Mouse (Mus musculus) embryonic facial prominence, embryonic 15.5 days (tissue): Measurements from ENCODE around the gene Chst14. TPM values are rescaled to one million over a fixed set of nuclear protein-coding genes. Genes with fewer than 3 reads are reported as not detected.

Experiments
- ATAC-seq: fragments of 200-750 bp; cut with Nextera tagmentation; 2 replicates; pipeline ENCODE4 v1.8.0; 2017; ENCODE audit warnings: low read depth, moderate TSS enrichment; ENCODE audit not compliant: insufficient number of reproducible peaks, low FRiP score, low TSS enrichment
- H3K27ac ChIP-seq: fragments of 300-500 bp; sonication (generic); replicated peaks from 2 replicates; pipeline ENCODE4 v1.5.1; 2015; ENCODE audit warnings: mild to moderate bottlenecking, inconsistent platforms
- H3K27me3 ChIP-seq: fragments of 300-500 bp; sonication (generic); 2 replicates; pipeline ENCODE4 v1.6.1; 2015; ENCODE audit warnings: inconsistent platforms
- H3K36me3 ChIP-seq: fragments of 300-500 bp; sonication (generic); 2 replicates; pipeline ENCODE4 v1.6.1; 2015; ENCODE audit warnings: mild to moderate bottlenecking, inconsistent platforms
- H3K4me1 ChIP-seq: fragments of 300-500 bp; sonication (generic); 2 replicates; pipeline ENCODE4 v1.6.1; 2015; ENCODE audit warnings: inconsistent platforms
- H3K4me2 ChIP-seq: fragments of 300-500 bp; sonication (generic); replicated peaks from 2 replicates; pipeline ENCODE4 v1.6.1; 2015; ENCODE audit warnings: mild to moderate bottlenecking, inconsistent platforms
- H3K4me3 ChIP-seq: fragments of 300-500 bp; sonication (generic); replicated peaks from 2 replicates; pipeline ENCODE4 v1.5.1; 2015; ENCODE audit warnings: mild to moderate bottlenecking, inconsistent platforms
- H3K9ac ChIP-seq: fragments of 300-500 bp; sonication (generic); 2 replicates; pipeline ENCODE4 v1.6.1; 2015; ENCODE audit warnings: inconsistent platforms
- H3K9me3 ChIP-seq: fragments of 300-500 bp; sonication (generic); replicated peaks from 2 replicates; pipeline ENCODE4 v1.6.1; 2016; ENCODE audit warnings: inconsistent platforms
- WGBS: fragments of 180-500 bp; shearing (Covaris S2); methylation state at CpG from one replicate; pipeline ENCODE4 v1.1.7; 2015; 5-methylcytosine and 5-hydroxymethylcytosine counted together
- polyA plus RNA-seq: library from polyadenylated mRNA; unstranded; fragments of >200 nt; fragmentation: Nextera tagmentation; extraction: Ambion mirVana; gene quantifications from 2 replicates; pipeline ENCODE4 v1.2.1, GENCODE M21; 2015

Gene Chst14
- polyA plus RNA-seq, 1 experiment from 2014 or later: 50.4 TPM

DNA sequence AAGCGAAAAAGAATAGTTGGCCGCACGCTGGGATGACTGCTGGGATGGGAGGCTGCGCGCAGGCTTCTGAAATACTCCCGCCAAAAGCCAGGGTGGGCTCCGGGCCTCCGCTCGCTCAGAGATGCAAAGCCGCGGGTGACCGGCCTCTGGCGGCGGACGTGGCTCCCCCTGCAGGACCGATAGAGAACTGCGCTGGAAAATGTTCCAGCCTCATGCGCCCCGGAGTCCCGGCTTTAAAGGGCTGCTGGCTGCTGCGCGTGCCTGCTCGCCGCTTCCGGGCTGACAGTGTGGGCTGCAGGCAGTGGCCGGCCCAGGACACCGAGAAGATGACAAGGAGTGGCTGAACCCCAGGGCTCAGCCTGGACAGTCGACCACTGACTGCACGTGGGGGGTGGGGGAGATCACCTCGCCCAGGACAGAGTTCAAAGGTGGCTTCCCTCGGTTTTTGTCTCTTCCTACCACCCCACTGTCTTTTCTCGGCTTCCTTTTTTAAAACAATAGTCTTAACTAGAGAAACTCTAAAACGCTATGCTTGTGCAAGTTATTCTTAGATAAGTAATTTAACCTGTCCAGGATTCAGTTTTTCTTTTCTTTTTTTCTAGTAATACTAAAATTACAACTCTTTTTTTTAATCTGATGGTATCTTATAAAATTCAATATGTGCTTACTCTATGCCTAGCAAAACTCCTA, 46.5 kb downstream of the Chst14 start:
- Histone ChIP-seq H3K36me3 (no peaks in the 10 kb centered on the region), H3K9ac (0 out of 2 replicates have a peak overlapping the region, but pooled peaks have one; percentile 18), H3K9me3 (no peaks in the 10 kb centered on the region), H3K4me1 (peaks cover 10% of the 10 kb centered on the region), H3K4me3 (peak overlapping the region; percentile 42), H3K27me3 (peaks cover 33% of the 10 kb centered on the region), H3K4me2 (peak overlapping the region; percentile 73), H3K27ac (no peak overlapping the region)
- WGBS: 1% methylated on average over 33 of the region's 33 CpGs
- ATAC-seq: peak; percentile 58

GRCm38 (mm10) chr2:118975855-118976254, 49.6 kb downstream of the Chst14 start:
- no peak; the same call in 1 of the 2 replicates for ATAC-seq
- Histone ChIP-seq H3K9me3 (no peaks in the 10 kb centered on the region), H3K4me1 (peaks cover 10% of the 10 kb centered on the region), H3K4me3 (peak overlapping the region; percentile 54), H3K4me2 (peak overlapping the region; percentile 84), H3K27me3 (peaks cover 29% of the 10 kb centered on the region), H3K9ac (0 out of 2 replicates have a peak overlapping the region, but pooled peaks have one; percentile 29), H3K36me3 (no peaks in the 10 kb centered on the region), H3K27ac (no peak overlapping the region)
- 1% methylated on average over 15 of the region's 15 CpGs for WGBS

DNA sequence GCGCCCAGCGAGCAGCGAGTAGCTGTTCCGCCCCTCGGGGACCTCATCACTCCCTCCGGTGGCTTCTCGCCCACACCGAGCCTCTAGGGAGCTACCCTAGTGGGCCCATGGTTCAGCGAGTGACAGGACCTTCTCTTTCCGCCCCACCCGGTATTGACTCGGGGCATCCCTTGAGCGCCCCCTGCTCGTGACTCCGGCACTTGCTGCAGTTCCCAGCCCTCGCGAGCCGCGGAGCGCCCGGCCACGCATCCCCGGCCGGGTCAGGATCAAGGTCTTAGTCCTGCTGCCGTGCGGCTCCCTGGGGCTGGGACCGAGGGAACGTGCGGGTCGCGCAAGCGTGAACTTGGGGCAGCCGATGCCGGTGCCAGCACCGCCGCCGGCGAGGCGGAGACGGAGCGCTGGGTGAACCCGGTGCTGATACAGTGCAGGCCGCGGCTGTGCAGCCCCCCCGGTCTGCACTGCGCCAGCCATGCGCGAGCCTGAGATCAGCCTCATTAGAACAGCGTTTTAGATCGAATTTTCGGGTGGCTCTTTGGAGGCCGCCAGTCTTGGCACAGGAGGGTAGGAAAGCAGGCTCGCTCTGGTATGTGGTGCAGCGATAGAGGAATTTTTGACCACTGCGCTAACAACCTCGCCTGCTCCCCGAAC, 50.1 kb downstream of the Chst14 start:
- Histone ChIP-seq H3K4me2 (peak overlapping the region; percentile 84), H3K27me3 (peaks cover 29% of the 10 kb centered on the region), H3K36me3 (no peaks in the 10 kb centered on the region), H3K4me1 (peaks cover 10% of the 10 kb centered on the region), H3K4me3 (peak overlapping the region; percentile 54), H3K27ac (no peak overlapping the region), H3K9ac (peak overlapping the region; percentile 29), H3K9me3 (no peaks in the 10 kb centered on the region)
- peak; percentile 84 for ATAC-seq
- WGBS: 2% methylated on average over 57 of the region's 57 CpGs

- peaks cover 29% of the 10 kb centered on the region for H3K27me3 ChIP-seq
- no peak overlapping the region for H3K9ac ChIP-seq
Observed at GRCm38 (mm10) chr2:118976941-118977340, 50.6 kb downstream of the Chst14 start.

GRCm38 (mm10) chr2:118978064-118978463, 51.8 kb downstream of the Chst14 start:
- Histone ChIP-seq H3K9me3 (no peaks in the 10 kb centered on the region), H3K36me3 (no peaks in the 10 kb centered on the region), H3K27me3 (peaks cover 29% of the 10 kb centered on the region), H3K27ac (no peak overlapping the region), H3K4me3 (no peak overlapping the region), H3K4me1 (peaks cover 6% of the 10 kb centered on the region; the same call in 1 of the 2 replicates), H3K4me2 (no peak overlapping the region), H3K9ac (no peak overlapping the region)
- no peak for ATAC-seq
- WGBS: 33% methylated on average over 6 of the region's 6 CpGs

More at GRCm38 (mm10) chr2:118976941-118977340, 50.6 kb downstream of the Chst14 start:
- ATAC-seq: no peak
- H3K27ac ChIP-seq: no peak overlapping the region
- WGBS: 16% methylated on average over 5 of the region's 5 CpGs
- peak overlapping the region; percentile 84 for H3K4me2 ChIP-seq
- peaks cover 10% of the 10 kb centered on the region for H3K4me1 ChIP-seq
- no peaks in the 10 kb centered on the region for H3K36me3 ChIP-seq
- no peaks in the 10 kb centered on the region for H3K9me3 ChIP-seq
- peak overlapping the region; percentile 54 for H3K4me3 ChIP-seq

Other genes with a start within 250 kb of the Chst14 start
- gene Ankrd63, start 222.5 kb upstream of the Chst14 start, polyA plus RNA-seq: 0.11 and 0.19 TPM in 2 replicates
- 0.75 and 1.1 TPM in 2 replicates for gene Plcb2, start 198.1 kb upstream of the Chst14 start, polyA plus RNA-seq
- 15.9 and 16.9 TPM in 2 replicates for gene Inafm2, start 180.7 kb upstream of the Chst14 start, polyA plus RNA-seq
- 2.0 and 2.4 TPM in 2 replicates for gene Ccdc9b, start 163.8 kb upstream of the Chst14 start, polyA plus RNA-seq
- gene Phgr1, start 153.7 kb upstream of the Chst14 start, polyA plus RNA-seq: 1.7 and 4.2 TPM in 2 replicates
- gene Disp2, start 146.8 kb upstream of the Chst14 start, polyA plus RNA-seq: 0.37 and 0.68 TPM in 2 replicates
- 75.3 and 80.0 TPM in 2 replicates for gene Knstrn, start 112.5 kb upstream of the Chst14 start, polyA plus RNA-seq
- 65.9 and 69.2 TPM in 2 replicates for gene Ivd, start 64.5 kb upstream of the Chst14 start, polyA plus RNA-seq
- gene Bahd1, start 26.1 kb upstream of the Chst14 start, polyA plus RNA-seq: 5.9 and 7.0 TPM in 2 replicates
- 25.7 and 26.5 TPM in 2 replicates for gene Ccdc32, start 102.9 kb downstream of the Chst14 start, polyA plus RNA-seq
- gene Rpusd2, start 108.3 kb downstream of the Chst14 start, polyA plus RNA-seq: 4.0 and 4.6 TPM in 2 replicates
- gene Knl1, start 120.6 kb downstream of the Chst14 start, polyA plus RNA-seq: 39.7 and 40.5 TPM in 2 replicates
- 36.3 and 37.2 TPM in 2 replicates for gene Rad51, start 186.3 kb downstream of the Chst14 start, polyA plus RNA-seq
- 40.2 and 41.0 TPM in 2 replicates for gene Rmdn3, start 230.5 kb downstream of the Chst14 start, polyA plus RNA-seq
- gene Gchfr, start 241.3 kb downstream of the Chst14 start, polyA plus RNA-seq: 10.6 and 15.0 TPM in 2 replicates
- gene Gm14137, start 248.0 kb downstream of the Chst14 start, polyA plus RNA-seq: 5.0 and 5.4 TPM in 2 replicates